25 mouse cellular contexts compared by ENCODE assay signal in genomic region chr16:9030717-9031116, GRCm38 (mm10).
A peak's percentile ranks its signal among the peaks of the same experiment; 100 is the strongest.
DNase-seq lines count a peak whose midpoint lies in the region; ATAC-seq and TF ChIP-seq lines count a peak whose summit lies in the region.
"Had no signal": no experiment of that assay in that cellular context is flagged by ENCODE, and none has a peak within 500 bp of the region (broad histone marks: within the 10 kb centered on the region; RNA-seq: fewer than 3 reads in every experiment).

No protein-coding gene starts in this region.

- no peak overlapping the region for H3K9ac ChIP-seq in hindbrain, postnatal 0 days (replicated peaks; ENCODE audit: low read length)
- no peak overlapping the region for H3K9ac ChIP-seq in intestine, postnatal 0 days (ENCODE audit: low read depth, low read length)
- H3K9ac ChIP-seq: embryonic facial prominence, embryonic 12.5 days; forebrain, embryonic 13.5 days; hindbrain, embryonic 14.5 days; intestine, embryonic 15.5 days; kidney, embryonic 15.5 days; midbrain, embryonic 15.5 days had no signal

- no peaks in the 10 kb centered on the region for H3K36me3 ChIP-seq in hindbrain, postnatal 0 days (ENCODE audit: insufficient read depth, low read length)
- no peaks in the 10 kb centered on the region for H3K36me3 ChIP-seq in hindbrain, embryonic 10.5 days
- H3K36me3 ChIP-seq in intestine, postnatal 0 days (ENCODE audit: control insufficient read depth, insufficient read depth), result no peaks in the 10 kb centered on the region
- H3K36me3 ChIP-seq: embryonic facial prominence, embryonic 12.5 days; intestine, embryonic 15.5 days; kidney, embryonic 15.5 days; limb, embryonic 10.5 days; midbrain, embryonic 15.5 days had no signal

- H3K9me3 ChIP-seq in hindbrain, postnatal 0 days (ENCODE audit: low read length), result no peaks in the 10 kb centered on the region
- H3K9me3 ChIP-seq in hindbrain, embryonic 10.5 days, result no peaks in the 10 kb centered on the region
- no peaks in the 10 kb centered on the region for H3K9me3 ChIP-seq in intestine, postnatal 0 days (ENCODE audit: control insufficient read depth)
- H3K9me3 ChIP-seq: embryonic facial prominence, embryonic 12.5 days; forebrain, embryonic 13.5 days; intestine, embryonic 15.5 days; kidney, embryonic 15.5 days; limb, embryonic 10.5 days; midbrain, embryonic 15.5 days had no signal

- no peak for ATAC-seq in hindbrain, postnatal 0 days
- no peak for ATAC-seq in intestine, postnatal 0 days
- ATAC-seq: forebrain, embryonic 13.5 days; intestine, embryonic 15.5 days; midbrain, embryonic 15.5 days had no signal

- intact Hi-C loops in left cerebral cortex, postnatal 14 days (cut with DNase I), result no loop called here

- H3K27me3 ChIP-seq in hindbrain, postnatal 0 days (ENCODE audit: insufficient read depth, low read length), result no peaks in the 10 kb centered on the region
- H3K27me3 ChIP-seq in hindbrain, embryonic 10.5 days (ENCODE audit: insufficient read depth, poor library complexity, severe bottlenecking), result no peaks in the 10 kb centered on the region
- no peaks in the 10 kb centered on the region for H3K27me3 ChIP-seq in intestine, postnatal 0 days (replicated peaks; ENCODE audit: control insufficient read depth, insufficient read depth, low read length)
- H3K27me3 ChIP-seq: CH12.LX; embryonic facial prominence, embryonic 12.5 days; forebrain, embryonic 13.5 days; intestine, embryonic 15.5 days; kidney, embryonic 15.5 days; midbrain, embryonic 15.5 days had no signal

- no peak overlapping the region for H3K4me3 ChIP-seq in hindbrain, postnatal 0 days (ENCODE audit: low read length)
- H3K4me3 ChIP-seq in hindbrain, embryonic 10.5 days, result no peak overlapping the region
- H3K4me3 ChIP-seq in intestine, postnatal 0 days (ENCODE audit: low read depth, low read length), result no peak overlapping the region
- H3K4me3 ChIP-seq: embryonic facial prominence, embryonic 12.5 days; erythroblast, embryonic 14.5 days; forebrain, embryonic 13.5 days; intestine, embryonic 15.5 days; kidney, embryonic 15.5 days; limb, embryonic 10.5 days; midbrain, embryonic 15.5 days had no signal

- 0 out of 2 replicates have a peak overlapping the region, but pooled peaks have one; percentile 26 for H3K27ac ChIP-seq in hindbrain, postnatal 0 days
- H3K27ac ChIP-seq in hindbrain, embryonic 10.5 days, result no peak overlapping the region
- no peak overlapping the region for H3K27ac ChIP-seq in intestine, postnatal 0 days (ENCODE audit: low read depth, low read length)
- H3K27ac ChIP-seq: embryonic facial prominence, embryonic 12.5 days; forebrain, embryonic 13.5 days; hindbrain, embryonic 14.5 days; intestine, embryonic 15.5 days; kidney, embryonic 15.5 days; limb, embryonic 10.5 days; midbrain, embryonic 15.5 days; stomach, postnatal 0 days had no signal

- peak; percentile 12 for DNase-seq in hindbrain, postnatal 0 days (ENCODE audit: low spot score)
- no peak for DNase-seq in hindbrain, embryonic 10.5 days (ENCODE audit: low spot score)
- DNase-seq in brain, adult 2 months (ENCODE audit: low read depth, low spot score), result peak; percentile 85
- DNase-seq in frontal cortex, postnatal 10 days (ENCODE audit: low spot score in 2 of 2), result peak; percentile 13 to 17
- peak; percentile 51 to 52 for DNase-seq in left cerebral cortex, postnatal 14 days (ENCODE audit: low spot score in 2 of 2)
- DNase-seq in ovary, adult 18-20 months (ENCODE audit: low spot score), result no peak
- DNase-seq in kidney, postnatal 14 days, result no peak
- DNase-seq: cerebellum, adult 9-11 months; heart, postnatal 10 days; lung, adult 2 months; lung, postnatal 36 days; thymus, postnatal 14 days had no signal

- WGBS in hindbrain, postnatal 0 days, result 73% methylated on average over 4 of the region's 4 CpGs
- WGBS in hindbrain, embryonic 10.5 days, result 86% methylated on average over 4 of the region's 4 CpGs
- 82% methylated on average over 4 of the region's 4 CpGs for WGBS in intestine, postnatal 0 days

- TF ChIP-seq CTCF in hindbrain, postnatal 0 days (IDR thresholded peaks at IDR 0.05; ENCODE audit: low read depth), result no peak
- no peak for TF ChIP-seq CTCF in intestine, postnatal 0 days (IDR thresholded peaks at IDR 0.05; ENCODE audit: low read depth)

- H3K4me1 ChIP-seq in hindbrain, postnatal 0 days (ENCODE audit: insufficient read depth, low read length), result no peaks in the 10 kb centered on the region; the same call in 1 of the 2 replicates
- H3K4me1 ChIP-seq in hindbrain, embryonic 10.5 days (replicated peaks), result no peaks in the 10 kb centered on the region
- no peaks in the 10 kb centered on the region for H3K4me1 ChIP-seq in intestine, postnatal 0 days (replicated peaks; ENCODE audit: control insufficient read depth, insufficient read depth, low read length)
- H3K4me1 ChIP-seq: embryonic facial prominence, embryonic 12.5 days; forebrain, embryonic 13.5 days; intestine, embryonic 15.5 days; kidney, embryonic 15.5 days; limb, embryonic 10.5 days; midbrain, embryonic 15.5 days had no signal

- no peak overlapping the region for H3K4me2 ChIP-seq in hindbrain, postnatal 0 days (ENCODE audit: low read depth, low read length)
- H3K4me2 ChIP-seq in intestine, postnatal 0 days (replicated peaks; ENCODE audit: low read depth), result no peak overlapping the region
- H3K4me2 ChIP-seq: embryonic facial prominence, embryonic 12.5 days; forebrain, embryonic 13.5 days; heart, embryonic 11.5 days; hindbrain, embryonic 14.5 days; intestine, embryonic 15.5 days; kidney, embryonic 15.5 days; liver, embryonic 11.5 days; midbrain, embryonic 15.5 days had no signal

Comparison
In these comparisons a context has a peak if more than half of its experiments do, and no peak if none do; other contexts are left out.
1. DNase-seq: peak in hindbrain, postnatal 0 days (single experiment), brain, adult 2 months (single experiment), frontal cortex, postnatal 10 days (2 of 2) and left cerebral cortex, postnatal 14 days (2 of 2); none in hindbrain, embryonic 10.5 days (single experiment), ovary, adult 18-20 months (single experiment) and kidney, postnatal 14 days (single experiment).